Mouse (Mus musculus) embryonic facial prominence, embryonic 15.5 days (tissue): ENCODE results near the gene Amot. TPM values are rescaled to one million over a fixed set of nuclear protein-coding genes. Genes with fewer than 3 reads are reported as not detected.

Source experiments
- ATAC-seq: fragments of 200-750 bp; cut with Nextera tagmentation; 2 replicates; pipeline ENCODE4 v1.8.0; 2017; ENCODE audit warnings: low read depth, moderate TSS enrichment; ENCODE audit not compliant: insufficient number of reproducible peaks, low FRiP score, low TSS enrichment
- H3K27ac ChIP-seq: fragments of 300-500 bp; sonication (generic); replicated peaks from 2 replicates; pipeline ENCODE4 v1.5.1; 2015; ENCODE audit warnings: mild to moderate bottlenecking, inconsistent platforms
- H3K27me3 ChIP-seq: fragments of 300-500 bp; sonication (generic); 2 replicates; pipeline ENCODE4 v1.6.1; 2015; ENCODE audit warnings: inconsistent platforms
- H3K36me3 ChIP-seq: fragments of 300-500 bp; sonication (generic); 2 replicates; pipeline ENCODE4 v1.6.1; 2015; ENCODE audit warnings: mild to moderate bottlenecking, inconsistent platforms
- H3K4me1 ChIP-seq: fragments of 300-500 bp; sonication (generic); 2 replicates; pipeline ENCODE4 v1.6.1; 2015; ENCODE audit warnings: inconsistent platforms
- H3K4me2 ChIP-seq: fragments of 300-500 bp; sonication (generic); replicated peaks from 2 replicates; pipeline ENCODE4 v1.6.1; 2015; ENCODE audit warnings: mild to moderate bottlenecking, inconsistent platforms
- H3K4me3 ChIP-seq: fragments of 300-500 bp; sonication (generic); replicated peaks from 2 replicates; pipeline ENCODE4 v1.5.1; 2015; ENCODE audit warnings: mild to moderate bottlenecking, inconsistent platforms
- H3K9ac ChIP-seq: fragments of 300-500 bp; sonication (generic); 2 replicates; pipeline ENCODE4 v1.6.1; 2015; ENCODE audit warnings: inconsistent platforms
- H3K9me3 ChIP-seq: fragments of 300-500 bp; sonication (generic); replicated peaks from 2 replicates; pipeline ENCODE4 v1.6.1; 2016; ENCODE audit warnings: inconsistent platforms
- WGBS: fragments of 180-500 bp; shearing (Covaris S2); methylation state at CpG from one replicate; pipeline ENCODE4 v1.1.7; 2015; 5-methylcytosine and 5-hydroxymethylcytosine counted together
- polyA plus RNA-seq: library from polyadenylated mRNA; unstranded; fragments of >200 nt; fragmentation: Nextera tagmentation; extraction: Ambion mirVana; gene quantifications from 2 replicates; pipeline ENCODE4 v1.2.1, GENCODE M21; 2015

Amot gene
- polyA plus RNA-seq, 1 experiment from 2014 or later: 15.3 TPM

DNA sequence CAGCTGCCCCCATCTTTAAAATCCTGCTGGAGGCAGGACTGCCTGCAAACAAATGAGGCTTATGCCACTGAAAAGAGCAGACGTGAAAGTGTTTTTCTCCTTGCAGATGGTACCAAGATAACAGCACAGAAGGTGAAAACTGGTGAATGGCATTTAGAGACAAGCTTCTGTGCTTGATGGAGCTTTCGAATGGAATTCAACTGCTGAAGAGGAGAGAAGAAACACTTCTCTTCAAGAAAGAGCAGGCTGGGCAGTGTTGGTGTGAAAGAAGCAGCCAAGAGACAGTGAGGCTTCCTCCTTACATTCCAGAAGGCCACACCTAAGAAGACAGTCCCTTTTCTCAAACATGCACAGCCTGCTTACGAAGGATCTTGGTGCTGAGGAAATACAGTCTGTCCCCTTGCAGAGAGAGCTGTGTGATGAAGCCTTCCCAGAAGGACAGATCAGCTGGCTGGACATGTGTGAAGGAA, 27.2 kb downstream of the Amot start:
- H3K9ac ChIP-seq: no peak overlapping the region
- no peaks in the 10 kb centered on the region for H3K4me1 ChIP-seq
- H3K4me2 ChIP-seq: no peak overlapping the region
- H3K27me3 ChIP-seq: no peaks in the 10 kb centered on the region
- 66% methylated on average over 3 of the region's 3 CpGs for WGBS
- no peak overlapping the region for H3K27ac ChIP-seq
- H3K9me3 ChIP-seq: no peaks in the 10 kb centered on the region
- H3K36me3 ChIP-seq: no peaks in the 10 kb centered on the region
- ATAC-seq: no peak
- no peak overlapping the region for H3K4me3 ChIP-seq

DNA sequence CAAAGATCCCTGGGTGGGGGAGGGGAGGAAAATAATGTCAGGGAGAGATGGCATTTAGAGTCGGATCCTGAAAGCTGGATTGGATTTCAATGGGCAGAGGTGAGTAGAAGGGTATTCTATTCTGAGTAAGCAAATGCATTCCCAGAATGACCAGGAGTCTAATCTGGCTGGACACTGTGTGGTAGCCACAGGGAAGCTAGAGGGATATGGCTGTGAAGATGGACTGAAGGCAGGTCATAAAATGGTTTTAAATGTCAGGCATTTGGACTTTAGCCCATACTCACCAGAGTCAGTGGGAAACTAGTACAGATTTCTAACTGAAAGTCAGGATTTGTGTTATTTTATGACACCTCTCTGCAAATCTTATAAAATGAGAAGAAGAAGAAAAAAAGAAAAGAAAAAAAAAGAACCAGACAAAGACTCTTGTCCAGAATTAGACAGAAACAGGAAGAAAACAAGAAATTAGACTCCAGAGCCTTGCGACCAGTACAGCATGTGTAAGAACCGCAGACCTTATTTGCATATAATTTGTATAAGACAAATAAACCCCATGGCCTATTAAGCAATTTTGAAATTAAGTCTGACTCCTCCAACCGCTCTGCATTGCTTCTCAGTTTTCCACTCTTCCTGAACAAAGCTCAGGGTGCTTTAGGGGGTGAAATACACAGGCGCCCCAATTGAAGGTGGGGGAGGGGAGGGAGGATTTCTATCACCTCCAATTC, 27.8 kb downstream of the Amot start:
- Histone ChIP-seq H3K27me3 (no peaks in the 10 kb centered on the region), H3K27ac (no peak overlapping the region), H3K9ac (no peak overlapping the region), H3K4me1 (no peaks in the 10 kb centered on the region), H3K36me3 (no peaks in the 10 kb centered on the region), H3K4me3 (no peak overlapping the region), H3K9me3 (no peaks in the 10 kb centered on the region), H3K4me2 (no peak overlapping the region)
- ATAC-seq: no peak
- WGBS: 65% methylated on average over 5 of the region's 5 CpGs

DNA sequence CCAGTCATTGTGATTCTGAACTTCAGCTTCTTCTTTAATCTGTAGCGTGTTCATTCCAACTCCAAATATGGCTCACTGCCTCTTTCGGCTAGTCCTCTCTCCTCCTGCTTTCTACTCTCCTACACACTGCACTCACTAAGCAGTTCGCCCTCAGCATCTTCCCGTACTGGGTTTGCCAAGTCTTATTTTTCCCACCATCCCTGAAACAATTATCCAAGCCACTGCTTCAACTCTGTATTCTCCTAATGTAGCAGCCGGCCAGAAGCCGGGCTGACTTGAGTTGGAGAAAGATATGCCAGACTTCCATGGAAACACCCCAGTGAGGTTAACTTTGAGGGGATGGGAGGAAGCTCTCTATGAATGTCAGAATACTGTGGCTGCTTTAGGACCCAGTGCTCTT, 36.7 kb downstream of the Amot start:
- no peak for ATAC-seq
- Histone ChIP-seq H3K9ac (no peak overlapping the region), H3K4me1 (no peaks in the 10 kb centered on the region), H3K9me3 (no peaks in the 10 kb centered on the region), H3K4me3 (no peak overlapping the region), H3K4me2 (no peak overlapping the region), H3K36me3 (0 out of 2 replicates have a peak, but pooled peaks cover 3% of the 10 kb centered on the region), H3K27ac (no peak overlapping the region), H3K27me3 (no peaks in the 10 kb centered on the region)
- 90% methylated on average over 6 of the region's 6 CpGs for WGBS

DNA sequence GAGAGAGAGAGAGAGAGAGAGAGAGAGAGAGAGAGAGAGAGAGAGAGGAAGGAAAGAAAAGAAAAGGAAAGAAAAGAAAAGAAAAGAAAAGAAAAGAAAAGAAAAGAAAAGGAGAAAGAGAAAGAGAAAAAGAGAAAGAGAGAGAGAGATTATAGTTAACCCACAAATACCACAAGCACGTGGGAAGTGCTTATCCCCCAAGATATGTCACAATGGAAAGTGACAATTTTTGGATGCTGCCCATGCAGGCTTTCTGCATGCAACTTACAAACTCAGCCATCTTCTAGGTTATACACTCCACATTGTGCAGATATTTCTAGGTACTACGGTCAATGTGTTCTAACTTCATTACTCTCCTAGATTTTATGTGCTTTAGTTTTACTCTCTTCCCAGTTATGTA, 41.5 kb downstream of the Amot start:
- H3K4me3 ChIP-seq: no peak overlapping the region
- H3K9me3 ChIP-seq: no peaks in the 10 kb centered on the region
- H3K9ac ChIP-seq: no peak overlapping the region
- WGBS: 56% methylated on average over 2 of the region's 2 CpGs
- H3K4me2 ChIP-seq: no peak overlapping the region
- no peaks in the 10 kb centered on the region for H3K36me3 ChIP-seq
- ATAC-seq: no peak
- no peaks in the 10 kb centered on the region for H3K4me1 ChIP-seq
- H3K27me3 ChIP-seq: no peaks in the 10 kb centered on the region; the same call in 1 of the 2 replicates
- no peak overlapping the region for H3K27ac ChIP-seq

DNA sequence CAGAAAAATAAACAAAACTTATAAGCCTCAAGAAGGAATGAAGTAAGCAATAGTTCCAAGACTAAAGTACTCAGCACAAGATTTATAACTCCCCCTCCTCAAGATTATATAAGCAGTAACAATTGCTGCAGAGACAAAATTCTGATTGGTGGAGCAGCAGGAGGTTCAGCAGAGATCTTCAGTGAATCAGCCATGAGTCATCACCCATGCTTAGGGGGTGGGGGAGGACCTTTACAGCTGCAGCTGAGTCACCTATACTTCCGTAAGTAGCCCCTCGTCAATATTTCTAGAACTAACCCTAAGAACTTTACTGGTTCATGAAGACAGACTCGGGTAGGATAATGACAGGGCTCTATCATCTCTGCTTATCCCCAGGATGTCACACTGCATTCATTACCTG, 43.6 kb downstream of the Amot start:
- Histone ChIP-seq H3K4me3 (no peak overlapping the region), H3K9me3 (no peaks in the 10 kb centered on the region), H3K4me2 (no peak overlapping the region), H3K27ac (no peak overlapping the region), H3K9ac (no peak overlapping the region), H3K36me3 (no peaks in the 10 kb centered on the region), H3K27me3 (no peaks in the 10 kb centered on the region; the same call in 1 of the 2 replicates), H3K4me1 (no peaks in the 10 kb centered on the region)
- 78% methylated on average over 3 of the region's 3 CpGs for WGBS
- ATAC-seq: no peak

DNA sequence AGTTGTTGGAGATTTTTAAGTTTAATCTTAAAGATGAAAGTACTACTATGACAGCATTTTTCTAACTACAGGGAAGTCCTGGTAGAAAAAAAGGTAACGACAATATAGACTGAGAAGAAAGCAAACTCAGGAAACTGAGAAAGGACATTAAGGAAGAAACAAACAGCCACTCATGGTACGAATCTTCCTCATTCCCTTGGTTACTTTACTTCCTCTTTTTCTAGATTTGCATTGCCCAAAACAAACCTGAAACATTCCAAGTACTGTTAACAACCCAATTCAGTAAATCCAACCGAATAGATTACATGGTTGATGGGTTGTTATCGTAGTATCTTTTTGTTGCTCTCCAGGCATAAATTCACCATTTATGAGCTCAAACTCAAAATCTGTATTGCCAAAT, 48.7 kb downstream of the Amot start:
- H3K9ac ChIP-seq: no peak overlapping the region
- H3K27me3 ChIP-seq: no peaks in the 10 kb centered on the region
- H3K4me3 ChIP-seq: no peak overlapping the region
- no peak for ATAC-seq
- H3K27ac ChIP-seq: no peak overlapping the region
- H3K4me1 ChIP-seq: no peaks in the 10 kb centered on the region
- no peaks in the 10 kb centered on the region for H3K9me3 ChIP-seq
- 90% methylated on average over 4 of the region's 4 CpGs for whole genome bisulfite sequencing
- no peaks in the 10 kb centered on the region for H3K36me3 ChIP-seq
- no peak overlapping the region for H3K4me2 ChIP-seq

DNA sequence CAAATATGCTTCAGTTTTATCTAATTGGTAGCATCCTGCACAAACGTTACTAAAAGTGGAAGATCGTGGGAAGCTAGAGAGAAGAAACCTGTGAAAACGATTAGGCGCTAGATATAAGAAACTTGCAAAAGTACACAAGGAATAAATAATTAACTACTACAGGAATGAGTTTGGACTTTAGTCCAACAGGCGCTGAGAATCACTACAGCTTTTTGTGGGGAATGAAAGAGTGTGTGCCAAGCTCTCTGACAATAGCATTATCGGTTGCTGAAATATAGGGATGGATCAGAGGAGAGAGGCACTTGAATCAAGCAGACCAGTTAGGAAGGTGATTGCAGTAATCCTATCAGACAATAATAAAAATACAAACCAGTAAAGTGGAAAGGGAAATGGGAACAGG, 49.4 kb downstream of the Amot start:
- Histone ChIP-seq H3K9me3 (no peaks in the 10 kb centered on the region), H3K27me3 (no peaks in the 10 kb centered on the region), H3K4me3 (no peak overlapping the region), H3K27ac (no peak overlapping the region), H3K9ac (no peak overlapping the region), H3K4me2 (no peak overlapping the region), H3K4me1 (no peaks in the 10 kb centered on the region), H3K36me3 (peaks cover 4% of the 10 kb centered on the region; the same call in 1 of the 2 replicates)
- ATAC-seq: no peak
- WGBS: 92% methylated on average over 6 of the region's 6 CpGs

DNA sequence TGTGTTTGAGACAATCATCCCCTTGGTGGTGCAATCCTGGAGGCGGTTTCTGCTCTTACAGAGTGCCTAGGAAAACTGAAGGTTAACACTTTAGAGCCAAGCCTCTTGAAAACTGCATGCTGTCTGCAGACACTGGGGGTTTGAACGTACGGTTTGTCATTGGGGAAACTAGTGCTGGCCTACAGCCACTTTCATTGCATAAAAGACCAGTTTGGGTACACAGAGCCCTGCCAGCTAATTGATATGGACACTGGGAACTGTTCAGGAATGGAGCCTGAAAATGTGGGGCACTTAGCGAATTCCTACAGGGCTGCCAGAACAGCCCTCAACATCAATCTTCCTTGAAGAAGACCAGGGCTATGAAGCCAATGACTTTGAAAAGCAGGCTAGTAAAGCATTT, 50.2 kb downstream of the Amot start:
- H3K9me3 ChIP-seq: no peaks in the 10 kb centered on the region
- no peak overlapping the region for H3K9ac ChIP-seq
- H3K36me3 ChIP-seq: peaks cover 8% of the 10 kb centered on the region; the same call in 1 of the 2 replicates
- H3K4me1 ChIP-seq: no peaks in the 10 kb centered on the region
- no peak overlapping the region for H3K4me2 ChIP-seq
- H3K27me3 ChIP-seq: 0 out of 2 replicates have a peak, but pooled peaks cover 3% of the 10 kb centered on the region
- no peak overlapping the region for H3K4me3 ChIP-seq
- no peak overlapping the region for H3K27ac ChIP-seq
- WGBS: 75% methylated on average over 4 of the region's 4 CpGs
- ATAC-seq: no peak

DNA sequence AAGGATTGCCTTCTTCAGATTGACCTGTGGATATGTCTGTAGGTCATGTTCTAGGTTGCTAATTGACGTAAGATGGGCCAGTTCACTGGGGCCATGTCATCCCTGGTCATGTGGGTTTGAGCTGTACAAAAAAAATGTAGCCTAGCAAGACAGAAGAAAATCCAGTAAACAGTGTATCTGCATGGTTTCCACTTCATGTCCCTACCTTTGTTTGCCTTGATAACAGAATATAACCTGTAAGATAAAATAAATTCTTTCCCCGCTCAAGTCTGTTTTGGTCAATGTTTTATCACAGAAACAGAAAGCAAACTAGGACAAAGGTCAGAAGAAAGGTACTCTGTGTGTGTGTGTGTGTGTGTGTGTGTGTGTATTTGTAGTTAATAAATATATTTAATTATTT, 63.5 kb downstream of the Amot start:
- no peak overlapping the region for H3K4me3 ChIP-seq
- H3K27ac ChIP-seq: no peak overlapping the region
- H3K9me3 ChIP-seq: no peaks in the 10 kb centered on the region
- H3K4me1 ChIP-seq: no peaks in the 10 kb centered on the region
- no peaks in the 10 kb centered on the region for H3K27me3 ChIP-seq
- no peak for ATAC-seq
- H3K9ac ChIP-seq: no peak overlapping the region
- no peaks in the 10 kb centered on the region for H3K36me3 ChIP-seq
- no peak overlapping the region for H3K4me2 ChIP-seq
- 88% methylated on average over 2 of the region's 2 CpGs for WGBS

DNA sequence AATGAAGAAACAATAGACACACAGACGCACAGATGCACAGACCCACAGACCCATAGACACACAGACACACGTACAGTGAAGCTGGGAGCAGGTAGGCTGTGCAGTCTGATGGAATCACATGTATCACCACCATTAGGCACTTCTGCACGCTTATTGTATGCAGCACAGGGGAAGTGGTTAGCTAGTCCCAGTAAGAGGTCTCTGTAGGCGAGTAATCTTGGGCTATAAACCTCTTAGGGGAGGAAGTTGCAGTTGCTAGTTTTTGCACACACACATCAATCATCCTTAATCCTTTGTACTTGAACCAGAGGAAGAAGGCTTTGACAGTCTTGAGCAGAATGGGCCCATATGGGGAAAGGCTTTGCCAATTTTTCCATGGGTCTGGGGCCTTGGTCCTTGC, 71.3 kb downstream of the Amot start:
- Histone ChIP-seq H3K27ac (no peak overlapping the region), H3K27me3 (no peaks in the 10 kb centered on the region), H3K4me3 (no peak overlapping the region), H3K9ac (no peak overlapping the region), H3K4me2 (no peak overlapping the region), H3K9me3 (no peaks in the 10 kb centered on the region), H3K36me3 (no peaks in the 10 kb centered on the region), H3K4me1 (no peaks in the 10 kb centered on the region)
- WGBS: 78% methylated on average over 4 of the region's 4 CpGs
- no peak for ATAC-seq

DNA sequence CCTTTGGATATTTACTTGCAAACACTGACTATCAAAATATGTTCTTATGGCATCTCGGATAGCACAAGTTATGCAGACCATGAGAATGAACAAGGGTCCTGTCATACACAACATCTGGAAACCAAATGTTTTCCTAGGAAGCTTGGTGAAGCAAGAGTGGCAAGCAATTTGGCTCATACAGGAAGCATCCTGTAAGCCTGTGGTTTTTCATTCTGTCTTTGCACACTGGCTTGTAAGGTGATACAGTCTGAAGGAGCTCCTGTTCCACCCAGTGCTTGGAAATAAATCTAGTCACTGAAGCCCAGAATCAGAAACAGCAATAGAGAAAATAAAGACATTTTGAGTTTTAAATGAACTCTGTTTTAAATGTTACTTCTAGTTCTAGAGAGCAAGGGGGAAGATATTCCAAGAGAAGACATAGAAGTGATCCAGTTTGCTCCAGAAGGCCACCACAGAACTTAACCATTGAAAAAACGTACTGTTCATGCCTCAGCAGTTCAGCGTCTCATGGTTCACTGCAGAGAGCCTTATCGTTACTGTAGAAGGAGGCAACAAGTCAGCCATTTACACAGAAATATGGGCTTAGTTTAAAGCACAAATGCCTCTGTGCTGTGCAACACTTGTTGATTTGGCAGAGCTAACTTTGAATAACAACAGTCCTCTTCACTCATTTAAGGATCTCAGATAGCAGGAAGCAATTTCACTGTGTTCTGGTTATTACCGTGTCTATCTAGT, 74.0 kb downstream of the Amot start:
- Histone ChIP-seq H3K9me3 (no peaks in the 10 kb centered on the region), H3K9ac (no peak overlapping the region), H3K36me3 (no peaks in the 10 kb centered on the region), H3K27ac (no peak overlapping the region), H3K27me3 (no peaks in the 10 kb centered on the region), H3K4me2 (no peak overlapping the region), H3K4me3 (no peak overlapping the region), H3K4me1 (no peaks in the 10 kb centered on the region)
- WGBS: 39% methylated on average over 5 of the region's 5 CpGs
- no peak for ATAC-seq
